Mouse (Mus musculus): ENCODE results near the gene 9430007A20Rik. TPM values are rescaled to one million over a fixed set of nuclear protein-coding genes. Genes with fewer than 3 reads are reported as not detected.
"Not testable (repeated sequence)": the region's sequence is repeated elsewhere in the genome, so short reads cannot be mapped to it uniquely, and the experiment has no call there.

9430007A20Rik gene
- polyA plus RNA-seq (2016; fragmentation: Nextera tagmentation; extraction: Ambion mirVana): not detected in 2 replicates

GRCm38 (mm10) chr4:144519522-144519921, at the start of gene 9430007A20Rik:
Gene 9430007A20Rik, plus strand, starts transcription at chr4:144519822.
- Histone ChIP-seq H3K36me3 (no peaks in the 10 kb centered on the region), H3K9me3 (replicated peaks) (no peaks in the 10 kb centered on the region), H3K27me3 (ENCODE audit: low read depth, poor library complexity, severe bottlenecking) (no peaks in the 10 kb centered on the region), H3K4me3 (no peak within 1 kb of the TSS), H3K4me1 (no peaks in the 10 kb centered on the region), H3K27ac (no peak within 1 kb of the TSS)
- no peak for DNase-seq (ENCODE audit: low spot score)
- whole genome bisulfite sequencing: 84% methylated on average over 5 of the region's 5 CpGs

- no peak for DNase-seq (ENCODE audit: low spot score)
- H3K4me3 ChIP-seq: no peak overlapping the region
- no peaks in the 10 kb centered on the region for H3K27me3 ChIP-seq (ENCODE audit: low read depth, poor library complexity, severe bottlenecking)
- no peaks in the 10 kb centered on the region for H3K9me3 ChIP-seq (replicated peaks)
- no peaks in the 10 kb centered on the region for H3K4me1 ChIP-seq
- no peaks in the 10 kb centered on the region for H3K36me3 ChIP-seq
- H3K27ac ChIP-seq: no peak overlapping the region
Observed at GRCm38 (mm10) chr4:144493331-144493730, 26.3 kb upstream of the 9430007A20Rik start.

GRCm38 (mm10) chr4:144506518-144506917, 13.1 kb upstream of the 9430007A20Rik start:
- Histone ChIP-seq H3K27ac (no peak overlapping the region), H3K9me3 (replicated peaks) (no peaks in the 10 kb centered on the region; the same call in 1 of the 2 replicates), H3K36me3 (no peaks in the 10 kb centered on the region), H3K4me3 (no peak overlapping the region), H3K27me3 (ENCODE audit: low read depth, poor library complexity, severe bottlenecking) (no peaks in the 10 kb centered on the region), H3K4me1 (no peaks in the 10 kb centered on the region)
- no peak for DNase-seq (ENCODE audit: low spot score)
- WGBS: 90% methylated on average over 1 of the region's 1 CpGs

GRCm38 (mm10) chr4:144544689-144545088, 25.1 kb downstream of the 9430007A20Rik start:
- H3K4me3 ChIP-seq: no peak overlapping the region
- no peak overlapping the region for H3K27ac ChIP-seq
- no peaks in the 10 kb centered on the region for H3K4me1 ChIP-seq
- DNase-seq (ENCODE audit: low spot score): no peak
- H3K9me3 ChIP-seq (replicated peaks): no peaks in the 10 kb centered on the region; the same call in 1 of the 2 replicates
- H3K36me3 ChIP-seq: no peaks in the 10 kb centered on the region
- WGBS: 94% methylated on average over 1 of the region's 1 CpGs
- no peaks in the 10 kb centered on the region for H3K27me3 ChIP-seq (ENCODE audit: low read depth, poor library complexity, severe bottlenecking)

DNA sequence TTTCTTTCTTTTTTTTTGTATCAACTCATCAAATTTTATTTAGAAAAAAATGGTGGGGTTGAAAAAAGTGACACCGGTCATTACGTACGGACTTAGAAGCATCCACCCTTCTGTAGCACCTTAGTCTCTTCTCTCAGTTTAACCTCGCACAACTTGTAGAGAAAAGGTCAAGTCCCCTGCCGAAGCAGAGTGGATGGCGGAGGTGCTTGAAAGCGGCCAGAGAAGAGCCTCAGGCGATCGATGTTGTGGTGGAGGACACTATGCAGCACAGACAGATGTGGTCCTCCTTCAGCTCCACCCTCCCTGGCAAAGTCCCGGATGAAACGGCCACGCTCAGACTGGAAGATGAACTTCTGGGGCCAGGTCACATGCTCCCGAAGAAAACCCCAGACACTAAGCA, 25.7 kb downstream of the 9430007A20Rik start:
- WGBS: 92% methylated on average over 13 of the region's 13 CpGs
- not testable (repeated sequence) for H3K4me3 ChIP-seq

DNA sequence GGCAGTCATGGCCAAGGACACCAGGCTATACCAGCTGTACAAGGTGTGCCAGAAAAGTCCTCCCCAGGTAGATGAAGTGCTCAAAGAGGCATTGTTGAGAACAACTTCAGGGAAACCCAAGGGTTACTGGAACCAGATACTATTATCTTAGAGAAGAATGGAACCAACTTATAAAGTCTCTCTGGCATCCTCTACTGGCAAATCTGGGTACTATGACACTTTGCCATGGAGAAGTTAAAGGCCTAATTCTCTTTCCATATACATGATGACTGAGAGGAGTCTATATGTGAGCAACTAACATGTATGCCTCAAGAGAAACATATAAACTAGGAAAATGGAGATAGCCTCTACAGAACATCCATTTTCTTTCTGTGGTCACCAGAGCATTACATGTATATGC, 31.5 kb downstream of the 9430007A20Rik start:
- Histone ChIP-seq H3K4me3 (no peak overlapping the region), H3K27me3 (ENCODE audit: low read depth, poor library complexity, severe bottlenecking) (no peaks in the 10 kb centered on the region), H3K4me1 (no peaks in the 10 kb centered on the region), H3K36me3 (no peaks in the 10 kb centered on the region), H3K9me3 (replicated peaks) (no peaks in the 10 kb centered on the region; the same call in 1 of the 2 replicates), H3K27ac (no peak overlapping the region)
- no peak for DNase-seq (ENCODE audit: low spot score)

More for the DNA sequence above, 25.7 kb downstream of the 9430007A20Rik start:
- not testable (repeated sequence) for H3K36me3 ChIP-seq; H3K9me3 ChIP-seq (replicated peaks); H3K27me3 ChIP-seq (ENCODE audit: low read depth, poor library complexity, severe bottlenecking); H3K27ac ChIP-seq; DNase-seq (ENCODE audit: low spot score); H3K4me1 ChIP-seq

GRCm38 (mm10) chr4:144559792-144560191, 40.2 kb downstream of the 9430007A20Rik start:
- H3K4me1 ChIP-seq: no peaks in the 10 kb centered on the region
- no peak for DNase-seq (ENCODE audit: low spot score)
- no peak overlapping the region for H3K4me3 ChIP-seq
- no peaks in the 10 kb centered on the region for H3K27me3 ChIP-seq (ENCODE audit: low read depth, poor library complexity, severe bottlenecking)
- no peaks in the 10 kb centered on the region for H3K36me3 ChIP-seq
- H3K27ac ChIP-seq: no peak overlapping the region
- no peaks in the 10 kb centered on the region for H3K9me3 ChIP-seq (replicated peaks)

DNA sequence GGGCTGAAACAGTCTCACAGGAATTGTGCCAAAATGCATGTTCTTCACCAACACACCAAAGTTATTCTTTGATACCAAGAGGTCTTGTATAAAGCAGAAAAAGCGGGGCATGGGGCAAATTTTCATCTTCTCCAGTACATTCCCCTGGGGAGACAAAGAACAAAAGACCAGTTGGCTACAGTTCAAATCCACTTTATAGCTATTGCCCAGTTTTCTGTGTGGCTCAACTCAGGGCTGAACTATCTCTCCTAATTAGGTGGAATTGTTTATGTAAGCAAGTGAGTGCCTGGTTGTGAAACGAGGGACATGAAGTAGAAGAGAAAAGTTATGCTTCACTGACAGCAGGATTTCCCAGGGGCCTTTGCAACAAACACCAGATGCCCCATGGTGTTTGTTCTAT, 41.6 kb downstream of the 9430007A20Rik start:
- Histone ChIP-seq H3K4me3 (no peak overlapping the region), H3K27ac (no peak overlapping the region), H3K36me3 (no peaks in the 10 kb centered on the region), H3K4me1 (no peaks in the 10 kb centered on the region), H3K27me3 (ENCODE audit: low read depth, poor library complexity, severe bottlenecking) (no peaks in the 10 kb centered on the region), H3K9me3 (replicated peaks) (no peaks in the 10 kb centered on the region)
- DNase-seq (ENCODE audit: low spot score): no peak
- 64% methylated on average over 2 of the region's 2 CpGs for WGBS

- H3K27me3 ChIP-seq (ENCODE audit: low read depth, poor library complexity, severe bottlenecking): no peaks in the 10 kb centered on the region
- no peaks in the 10 kb centered on the region for H3K4me1 ChIP-seq
- 91% methylated on average over 1 of the region's 1 CpGs for WGBS
- no peaks in the 10 kb centered on the region for H3K36me3 ChIP-seq
- DNase-seq (ENCODE audit: low spot score): no peak
- H3K9me3 ChIP-seq (replicated peaks): no peaks in the 10 kb centered on the region
- H3K4me3 ChIP-seq: no peak within 1 kb of the TSS
- H3K27ac ChIP-seq: no peak within 1 kb of the TSS
Observed at GRCm38 (mm10) chr4:144565034-144565433, 45.4 kb downstream of the 9430007A20Rik start, which contains the start of gene Gm13124. Gene Gm13124, minus strand, starts transcription at chr4:144565134.

DNA sequence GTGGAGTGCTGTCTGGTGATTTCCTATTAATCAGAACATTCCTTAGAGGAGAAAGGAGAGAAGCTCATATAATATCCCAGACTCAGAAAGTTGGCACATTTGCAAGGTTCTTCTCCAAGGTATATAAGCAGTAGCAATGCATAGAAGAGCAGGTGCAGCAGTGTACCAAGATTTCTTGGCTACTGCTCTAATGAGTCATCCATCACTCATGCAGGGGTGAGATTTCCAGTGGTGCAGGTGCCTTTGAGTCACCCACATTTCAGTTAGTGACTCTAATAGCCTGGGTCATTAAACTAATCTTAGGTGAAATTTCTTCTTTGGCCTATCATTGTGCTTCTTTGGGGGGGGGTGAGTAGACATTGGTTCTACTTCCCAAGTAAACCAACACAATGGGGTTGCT, 48.1 kb downstream of the 9430007A20Rik start:
- DNase-seq (ENCODE audit: low spot score): no peak
- Histone ChIP-seq H3K4me1 (no peaks in the 10 kb centered on the region), H3K4me3 (no peak overlapping the region), H3K27me3 (ENCODE audit: low read depth, poor library complexity, severe bottlenecking) (no peaks in the 10 kb centered on the region), H3K9me3 (replicated peaks) (no peaks in the 10 kb centered on the region), H3K36me3 (no peaks in the 10 kb centered on the region), H3K27ac (no peak overlapping the region)

Other genes starting within 250 kb of the 9430007A20Rik start
- not detected in 2 replicates for gene Pramel5, start 239.3 kb upstream of the 9430007A20Rik start, polyA plus RNA-seq (2016; fragmentation: Nextera tagmentation; extraction: Ambion mirVana)
- gene Gm13128, start 189.6 kb upstream of the 9430007A20Rik start, polyA plus RNA-seq (2016; fragmentation: Nextera tagmentation; extraction: Ambion mirVana): not detected in 2 replicates
- gene Gm13119, start 161.9 kb upstream of the 9430007A20Rik start, polyA plus RNA-seq (2016; fragmentation: Nextera tagmentation; extraction: Ambion mirVana): not detected in 2 replicates
- not detected in 2 replicates for gene Pramef20, start 141.9 kb upstream of the 9430007A20Rik start, polyA plus RNA-seq (2016; fragmentation: Nextera tagmentation; extraction: Ambion mirVana)
- gene Pramef12, start 111.4 kb upstream of the 9430007A20Rik start, polyA plus RNA-seq (2016; fragmentation: Nextera tagmentation; extraction: Ambion mirVana): 0.13 and 0.14 TPM in 2 replicates
- not detected in 2 replicates for gene 1700012P22Rik, start 81.0 kb upstream of the 9430007A20Rik start, polyA plus RNA-seq (2016; fragmentation: Nextera tagmentation; extraction: Ambion mirVana)
- not detected in 2 replicates for gene Gm9944, start 66.5 kb upstream of the 9430007A20Rik start, polyA plus RNA-seq (2016; fragmentation: Nextera tagmentation; extraction: Ambion mirVana)
- gene Aadacl3, start 56.1 kb upstream of the 9430007A20Rik start, polyA plus RNA-seq (2016; fragmentation: Nextera tagmentation; extraction: Ambion mirVana): not detected in 2 replicates
- not detected in 2 replicates for gene Gm13124, start 45.3 kb downstream of the 9430007A20Rik start, polyA plus RNA-seq (2016; fragmentation: Nextera tagmentation; extraction: Ambion mirVana)
- not detected in 2 replicates for gene Aadacl4, start 93.9 kb downstream of the 9430007A20Rik start, polyA plus RNA-seq (2016; fragmentation: Nextera tagmentation; extraction: Ambion mirVana)
- not detected in 2 replicates for gene Gm436, start 166.5 kb downstream of the 9430007A20Rik start, polyA plus RNA-seq (2016; fragmentation: Nextera tagmentation; extraction: Ambion mirVana)
- gene Gm13178, start 201.6 kb downstream of the 9430007A20Rik start, polyA plus RNA-seq (2016; fragmentation: Nextera tagmentation; extraction: Ambion mirVana): not detected in 2 replicates